Mouse (Mus musculus) embryonic facial prominence, embryonic 11.5 days (tissue): ENCODE data around the gene Nlrp1a. TPM values are rescaled to one million over a fixed set of nuclear protein-coding genes. Genes with fewer than 3 reads are reported as not detected.
A peak's percentile ranks its signal among the peaks of the same experiment; 100 is the strongest.

Experiments
- ATAC-seq: fragments of 200-750 bp; cut with Nextera tagmentation; replicated peaks from 2 replicates; pipeline ENCODE4 v1.8.0; 2017; ENCODE audit warnings: low read depth; ENCODE audit not compliant: insufficient number of reproducible peaks, low FRiP score, low TSS enrichment
- DNase-seq: peaks from one replicate; pipeline ENCODE4 v3.0.0-alpha.2; 2015; ENCODE audit warnings: low spot score
- H3K27ac ChIP-seq: fragments of 300-500 bp; sonication (generic); replicated peaks from 2 replicates; pipeline ENCODE4 v1.5.1; 2014; ENCODE audit warnings: mild to moderate bottlenecking, low read depth, low read length, control low read depth
- H3K27me3 ChIP-seq: fragments of 300-500 bp; sonication (generic); 2 replicates; pipeline ENCODE4 v1.6.1; 2014; ENCODE audit warnings: mild to moderate bottlenecking, low read length, moderate library complexity, mixed read lengths; ENCODE audit not compliant: control insufficient read depth, insufficient read depth
- H3K36me3 ChIP-seq: fragments of 300-500 bp; sonication (generic); replicated peaks from 2 replicates; pipeline ENCODE4 v1.6.1; 2014; ENCODE audit warnings: low read depth, mild to moderate bottlenecking, low read length, moderate library complexity, mixed read lengths; ENCODE audit not compliant: control insufficient read depth, insufficient read depth
- H3K4me1 ChIP-seq: fragments of 300-500 bp; sonication (generic); 2 replicates; pipeline ENCODE4 v1.6.1; 2014; ENCODE audit warnings: low read length, mixed read lengths; ENCODE audit not compliant: control insufficient read depth, insufficient read depth
- H3K4me2 ChIP-seq: fragments of 300-500 bp; sonication (generic); 2 replicates; pipeline ENCODE4 v1.6.1; 2014; ENCODE audit warnings: low read depth, mild to moderate bottlenecking, control low read depth, low read length, moderate library complexity
- H3K4me3 ChIP-seq: fragments of 300-500 bp; sonication (generic); 2 replicates; pipeline ENCODE4 v1.5.1; 2014; ENCODE audit warnings: low read depth, low read length, control low read depth
- H3K9ac ChIP-seq: fragments of 300-500 bp; sonication (generic); replicated peaks from 2 replicates; pipeline ENCODE4 v1.6.1; 2014; ENCODE audit warnings: mild to moderate bottlenecking, control low read depth, low read length
- H3K9me3 ChIP-seq: fragments of 300-500 bp; sonication (generic); replicated peaks from 2 replicates; pipeline ENCODE4 v1.6.1; 2016; ENCODE audit warnings: mild to moderate bottlenecking, low read length, inconsistent platforms, mixed read lengths; ENCODE audit not compliant: control insufficient read depth
- WGBS: fragments of 180-500 bp; shearing (Covaris S2); extraction: QIAGEN DNeasy Blood & Tissue Kit; methylation state at CpG from one replicate; pipeline ENCODE4 v1.1.7; 2014; 5-methylcytosine and 5-hydroxymethylcytosine counted together
- polyA plus RNA-seq: library from polyadenylated mRNA; unstranded; fragments of >200 nt; fragmentation: Nextera tagmentation; extraction: Ambion mirVana; gene quantifications from 2 replicates; pipeline ENCODE4 v1.2.1, GENCODE M21; 2014

The Nlrp1a gene
- polyA plus RNA-seq, 1 experiment from 2014 or later, result not detected

DNA sequence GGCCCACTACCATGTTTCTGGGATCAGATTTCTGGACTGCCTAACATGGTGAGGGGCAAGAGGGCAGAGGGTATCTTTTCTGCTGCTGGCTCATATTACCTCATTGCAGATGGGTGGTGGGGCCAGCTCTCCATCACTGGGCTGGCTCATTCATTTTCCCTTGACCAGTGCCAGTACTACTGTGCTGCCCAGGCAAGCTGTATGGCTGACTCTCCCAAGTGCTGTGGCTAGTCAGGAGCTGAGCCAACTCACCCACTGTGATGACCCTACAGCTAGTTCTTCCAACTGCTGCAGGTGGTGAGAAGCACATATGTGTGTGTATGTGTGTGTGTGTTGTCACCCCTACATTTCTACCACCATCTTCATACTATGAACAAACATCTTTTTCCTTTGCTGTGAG lies 40.6 kb downstream of the Nlrp1a start:
- Histone ChIP-seq H3K27me3 (no peaks in the 10 kb centered on the region), H3K4me3 (no peak overlapping the region), H3K9me3 (no peaks in the 10 kb centered on the region), H3K27ac (no peak overlapping the region), H3K4me1 (no peaks in the 10 kb centered on the region), H3K36me3 (no peaks in the 10 kb centered on the region), H3K9ac (no peak overlapping the region), H3K4me2 (no peak overlapping the region)
- no peak for ATAC-seq
- DNase-seq, result no peak

DNA sequence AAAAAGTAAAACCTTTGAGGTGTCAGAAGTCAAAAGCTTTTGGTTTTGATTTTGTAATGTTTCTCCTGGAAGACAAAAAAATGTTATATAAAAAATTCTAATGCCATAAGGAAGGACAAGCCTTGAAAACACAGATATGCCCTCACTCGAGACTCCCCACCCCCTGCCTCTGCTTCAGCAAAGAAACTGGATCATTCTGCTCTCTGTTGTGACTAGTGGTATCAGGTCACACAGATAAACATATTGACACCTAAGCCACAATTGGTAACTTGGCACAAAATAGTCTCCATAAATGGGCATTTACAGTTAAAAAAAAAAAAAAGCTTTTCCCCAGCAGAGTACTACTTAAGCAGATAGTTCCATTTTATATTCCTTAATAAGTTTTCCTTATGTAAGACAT lies 68.2 kb downstream of the Nlrp1a start:
- Histone ChIP-seq H3K9ac (no peak overlapping the region), H3K4me2 (no peak overlapping the region), H3K9me3 (no peaks in the 10 kb centered on the region), H3K4me3 (no peak overlapping the region), H3K27me3 (no peaks in the 10 kb centered on the region), H3K27ac (no peak overlapping the region), H3K4me1 (no peaks in the 10 kb centered on the region), H3K36me3 (no peaks in the 10 kb centered on the region)
- 72% methylated on average over 1 of the region's 1 CpGs for whole genome bisulfite sequencing
- ATAC-seq (no peak), DNase-seq (no peak)

DNA sequence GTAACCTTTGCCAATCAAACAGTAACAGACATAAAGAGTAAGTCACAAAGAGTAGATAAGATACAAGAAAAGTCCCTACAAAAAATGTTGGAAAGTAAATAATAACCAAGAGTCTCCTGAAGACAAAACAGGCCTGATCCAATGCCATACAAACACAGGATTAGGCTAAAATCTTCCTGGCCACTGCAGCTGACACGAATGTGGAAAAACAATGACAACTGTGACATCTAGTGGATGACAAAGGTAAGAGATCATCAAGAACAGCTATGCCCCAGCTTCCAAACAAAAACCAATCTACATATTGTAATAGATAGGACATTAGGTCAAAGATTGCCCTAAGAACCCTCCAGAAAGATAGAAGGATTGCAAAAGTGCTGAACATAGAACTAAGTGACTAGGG lies 92.0 kb downstream of the Nlrp1a start:
- 3% methylated on average over 1 of the region's 1 CpGs for WGBS
- H3K27me3 ChIP-seq, result no peaks in the 10 kb centered on the region
- H3K27ac ChIP-seq, result no peak overlapping the region
- no peaks in the 10 kb centered on the region for H3K9me3 ChIP-seq
- no peaks in the 10 kb centered on the region for H3K4me1 ChIP-seq
- ATAC-seq, result no peak
- no peak overlapping the region for H3K4me3 ChIP-seq
- no peak overlapping the region for H3K9ac ChIP-seq
- no peak overlapping the region for H3K4me2 ChIP-seq
- DNase-seq, result peak; percentile 46
- H3K36me3 ChIP-seq, result no peaks in the 10 kb centered on the region

Other genes starting within 250 kb of the Nlrp1a start
- gene Nup88, start 174.7 kb downstream of the Nlrp1a start, polyA plus RNA-seq, result 187 and 193 TPM in 2 replicates
- gene Rpain, start 174.5 kb downstream of the Nlrp1a start, polyA plus RNA-seq, result 62.5 and 82.5 TPM in 2 replicates
- gene C1qbp, start 161.7 kb downstream of the Nlrp1a start, polyA plus RNA-seq, result 274 TPM in 2 replicates
- 24.8 and 25.5 TPM in 2 replicates for gene Dhx33, start 140.3 kb downstream of the Nlrp1a start, polyA plus RNA-seq
- gene Mis12, start 125.1 kb downstream of the Nlrp1a start, polyA plus RNA-seq, result 58.8 and 64.9 TPM in 2 replicates
- 43.3 and 47.7 TPM in 2 replicates for gene Derl2, start 124.9 kb downstream of the Nlrp1a start, polyA plus RNA-seq
- gene 6330403K07Rik, start 111.2 kb downstream of the Nlrp1a start, polyA plus RNA-seq, result 82.8 and 92.3 TPM in 2 replicates
- gene Nlrp1b, start 86.0 kb upstream of the Nlrp1a start, polyA plus RNA-seq, result not detected in 2 replicates